Mouse (Mus musculus): ENCODE results near the gene Abca12.

- TF ChIP-seq USF1 (IDR thresholded peaks at IDR 0.05; ENCODE audit: low read depth, low read length) (no peak), EP300 (IDR thresholded peaks at IDR 0.05; ENCODE audit: low read length) (no peak), POLR2A (IDR thresholded peaks at IDR 0.05; ENCODE audit: low read depth, low read length) (no peak), CTCF (conservative IDR thresholded peaks at IDR 0.05 in 1 of 2, IDR thresholded peaks at IDR 0.05 in 1 of 2; ENCODE audit: low read depth in 2 of 2, low read length in 2 of 2) (no peak), ELF1 (IDR thresholded peaks at IDR 0.05; ENCODE audit: low read depth, low read length) (no peak), CHD1 (IDR thresholded peaks at IDR 0.05; ENCODE audit: low read depth, low read length) (no peak), USF2 (conservative IDR thresholded peaks at IDR 0.05; ENCODE audit: low read depth, low read length) (no peak), MXI1 (IDR thresholded peaks at IDR 0.05; ENCODE audit: low read depth, low read length) (no peak), JUN (IDR thresholded peaks at IDR 0.05; ENCODE audit: insufficient read depth, low read depth, low read length) (no peak)
These were observed 18.6 kb downstream of the Abca12 start for GRCm38 (mm10) chr1:71396105-71396504.

Data from CH12.LX (cell line).